Mouse (Mus musculus): Measurements from ENCODE around the gene Atrnl1. TPM values are rescaled to one million over a fixed set of nuclear protein-coding genes. Genes with fewer than 3 reads are reported as not detected.
A peak's percentile ranks its signal among the peaks of the same experiment; 100 is the strongest.

Atrnl1 gene
- polyA plus RNA-seq, 1 experiment from 2014 or later, result 3.9 TPM

DNA sequence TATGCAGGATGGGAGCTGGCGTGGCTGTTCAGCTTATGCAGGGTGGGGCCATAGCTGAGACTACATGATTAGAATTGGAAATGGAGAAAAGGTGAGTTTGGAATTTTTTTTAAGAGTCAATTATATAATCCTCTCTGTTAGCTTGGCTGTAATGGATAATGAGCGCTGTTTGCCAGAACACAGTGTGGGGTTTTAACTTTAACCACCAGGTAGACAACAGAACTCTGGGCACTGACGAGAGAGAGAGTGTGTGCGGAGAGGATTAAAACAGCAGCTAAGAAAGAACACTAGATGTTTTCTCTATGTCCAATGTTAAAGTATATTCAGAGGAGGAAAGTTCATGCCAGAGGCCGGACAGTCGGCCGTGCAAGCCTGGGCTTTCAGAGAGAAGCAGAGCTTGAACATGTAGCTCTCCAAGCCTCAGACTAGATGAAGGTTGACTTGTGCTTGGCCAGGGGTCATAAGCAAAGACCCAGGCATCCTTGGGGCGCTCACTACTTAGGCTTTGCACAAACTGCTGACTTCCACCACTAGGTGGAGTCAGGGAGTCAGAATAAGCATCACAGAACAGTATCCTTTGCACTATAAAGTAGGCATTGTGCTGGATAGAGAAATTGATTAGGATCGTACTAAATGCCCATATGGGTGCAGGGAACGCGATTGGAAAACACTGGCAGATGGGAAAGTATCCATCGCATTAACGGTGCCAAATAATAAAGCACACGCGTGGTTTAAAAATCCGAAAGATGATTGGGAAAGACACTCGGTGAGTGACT is 205.6 kb downstream of the Atrnl1 start:
- no peaks in the 10 kb centered on the region for H3K4me1 ChIP-seq (replicated peaks; ENCODE audit: control insufficient read depth, insufficient read depth)
- H3K4me2 ChIP-seq (replicated peaks; ENCODE audit: low read depth), result no peak overlapping the region
- H3K36me3 ChIP-seq (ENCODE audit: control insufficient read depth, insufficient read depth, low read length), result no peaks in the 10 kb centered on the region
- no peaks in the 10 kb centered on the region for H3K9me3 ChIP-seq (ENCODE audit: control insufficient read depth, low read length)
- no peak overlapping the region for H3K4me3 ChIP-seq (ENCODE audit: low read depth, low read length)
- DNase-seq (ENCODE audit: low spot score) (peak; percentile 33), ATAC-seq (ENCODE audit: low FRiP score, low TSS enrichment) (no peak)
- WGBS, result 90% methylated on average over 17 of the region's 17 CpGs
- H3K27ac ChIP-seq (replicated peaks), result no peak overlapping the region
- H3K27me3 ChIP-seq (ENCODE audit: control insufficient read depth, insufficient read depth, low read length), result no peaks in the 10 kb centered on the region
- TF ChIP-seq CTCF (IDR thresholded peaks at IDR 0.05; ENCODE audit: low read depth), result peak; percentile 82
- TF ChIP-seq EP300 (optimal IDR thresholded peaks at IDR 0.05), result no peak
- H3K9ac ChIP-seq (ENCODE audit: low read length), result no peak overlapping the region

DNA sequence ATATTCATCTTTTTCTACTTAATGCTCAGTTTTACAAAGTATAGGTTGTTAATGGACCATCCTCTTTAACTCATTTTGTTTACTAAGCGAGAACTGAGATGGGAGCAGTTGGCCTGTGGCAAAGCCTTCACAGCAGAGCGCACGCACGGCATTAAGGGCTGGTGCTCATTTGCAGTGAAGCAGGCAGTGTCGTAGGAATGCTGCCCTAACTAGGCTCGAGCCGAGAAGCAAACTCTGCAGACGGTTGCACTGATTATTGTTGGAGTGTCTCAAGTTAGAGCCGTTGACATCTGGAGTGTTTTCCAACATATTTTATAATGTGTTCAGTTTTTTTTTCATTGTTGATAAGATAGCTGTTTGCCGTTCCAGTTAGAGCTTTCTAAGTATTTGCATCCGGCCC is 206.9 kb downstream of the Atrnl1 start:
- ATAC-seq (ENCODE audit: low FRiP score, low TSS enrichment), result no peak
- no peak overlapping the region for H3K9ac ChIP-seq (ENCODE audit: low read length)
- 63% methylated on average over 11 of the region's 11 CpGs for WGBS
- no peak overlapping the region for H3K4me2 ChIP-seq (replicated peaks; ENCODE audit: low read depth)
- no peaks in the 10 kb centered on the region for H3K9me3 ChIP-seq (ENCODE audit: control insufficient read depth, low read length)
- no peak overlapping the region for H3K27ac ChIP-seq (replicated peaks)
- no peaks in the 10 kb centered on the region for H3K4me1 ChIP-seq (replicated peaks; ENCODE audit: control insufficient read depth, insufficient read depth)
- TF ChIP-seq CTCF (IDR thresholded peaks at IDR 0.05; ENCODE audit: low read depth) (no peak), EP300 (optimal IDR thresholded peaks at IDR 0.05) (no peak)
- H3K36me3 ChIP-seq (ENCODE audit: control insufficient read depth, insufficient read depth, low read length), result no peaks in the 10 kb centered on the region
- DNase-seq (ENCODE audit: low spot score), result no peak
- H3K27me3 ChIP-seq (ENCODE audit: control insufficient read depth, insufficient read depth, low read length), result no peaks in the 10 kb centered on the region
- no peak overlapping the region for H3K4me3 ChIP-seq (ENCODE audit: low read depth, low read length)

DNA sequence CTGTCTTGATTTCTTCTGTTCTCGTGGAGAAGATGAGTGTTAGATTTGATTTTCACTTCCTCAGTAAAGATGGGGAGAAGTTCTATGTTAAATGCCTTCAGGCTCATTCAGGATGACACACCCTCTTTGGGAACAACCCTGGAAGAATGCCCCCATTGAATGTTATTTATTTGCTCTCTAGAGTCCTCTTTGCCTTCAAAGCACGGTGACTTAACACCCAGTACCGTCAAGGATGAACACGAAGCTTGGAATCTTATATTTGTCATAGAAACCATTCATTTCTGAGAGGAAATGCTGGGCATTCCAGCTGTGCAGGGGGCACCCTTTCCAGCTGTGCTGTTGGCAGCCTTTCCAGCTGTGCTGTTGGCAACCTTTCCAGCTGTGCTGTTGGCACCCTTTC is 212.6 kb downstream of the Atrnl1 start:
- 64% methylated on average over 4 of the region's 4 CpGs for WGBS
- no peak for DNase-seq (ENCODE audit: low spot score)

DNA sequence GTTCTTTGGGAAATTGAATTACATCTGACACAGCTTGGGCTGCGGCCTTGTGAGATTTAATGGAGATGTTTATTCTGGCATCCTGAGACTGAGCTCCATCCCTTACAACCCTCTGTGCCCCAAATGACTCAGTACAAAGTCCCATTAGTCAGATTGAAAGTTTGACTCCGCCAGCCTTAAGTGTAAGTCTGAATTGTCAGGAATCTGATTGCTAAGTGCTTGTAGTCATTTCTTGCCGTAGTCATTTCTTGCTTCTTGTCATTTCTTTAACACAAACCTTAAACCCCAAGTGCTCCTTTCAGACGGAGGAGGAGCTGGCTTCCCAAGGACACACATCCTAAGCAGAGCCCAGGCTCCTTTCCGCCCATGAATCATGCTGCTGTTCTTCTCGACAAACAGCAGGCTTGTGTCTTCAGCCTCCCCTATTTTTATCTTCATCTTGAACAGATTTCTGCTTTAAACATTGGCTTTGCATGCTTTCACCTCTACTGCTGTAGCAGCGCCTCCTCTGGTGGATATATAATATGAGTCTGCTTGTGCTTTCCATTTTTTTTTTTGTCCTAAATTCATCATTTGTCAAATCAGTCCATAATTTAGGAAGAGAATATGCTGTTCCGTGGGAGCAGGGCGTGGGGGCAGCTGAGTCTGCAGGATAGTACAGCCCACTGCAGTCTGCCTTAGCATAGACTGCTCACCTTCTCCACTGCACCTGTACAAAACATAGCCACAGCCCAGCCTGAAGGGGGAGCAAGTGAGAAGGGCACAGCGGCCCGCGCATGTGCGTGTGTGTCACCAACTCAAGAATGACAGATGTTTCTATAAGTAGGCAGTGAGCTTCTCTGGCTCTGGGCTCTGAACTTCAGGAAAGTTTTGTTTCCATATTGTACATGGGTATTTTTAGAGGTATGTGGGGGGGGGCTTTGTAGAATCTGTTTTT is 214.7 kb downstream of the Atrnl1 start:
- Histone ChIP-seq H3K9me3 (ENCODE audit: control insufficient read depth, low read length) (no peaks in the 10 kb centered on the region), H3K9ac (ENCODE audit: low read length) (no peak overlapping the region), H3K36me3 (ENCODE audit: control insufficient read depth, insufficient read depth, low read length) (no peaks in the 10 kb centered on the region), H3K27me3 (ENCODE audit: control insufficient read depth, insufficient read depth, low read length) (no peaks in the 10 kb centered on the region), H3K27ac (replicated peaks) (no peak overlapping the region), H3K4me3 (ENCODE audit: low read depth, low read length) (no peak overlapping the region), H3K4me1 (replicated peaks; ENCODE audit: control insufficient read depth, insufficient read depth) (no peaks in the 10 kb centered on the region), H3K4me2 (replicated peaks; ENCODE audit: low read depth) (no peak overlapping the region)
- WGBS, result 71% methylated on average over 13 of the region's 13 CpGs
- ATAC-seq (ENCODE audit: low FRiP score, low TSS enrichment) (no peak), DNase-seq (ENCODE audit: low spot score) (no peak)
- TF ChIP-seq EP300 (optimal IDR thresholded peaks at IDR 0.05) (no peak), CTCF (IDR thresholded peaks at IDR 0.05; ENCODE audit: low read depth) (peak; percentile 52)

More for the DNA sequence above, 212.6 kb downstream of the Atrnl1 start:
- no peak overlapping the region for H3K9ac ChIP-seq (ENCODE audit: low read length)
- H3K36me3 ChIP-seq (ENCODE audit: control insufficient read depth, insufficient read depth, low read length), result no peaks in the 10 kb centered on the region
- H3K4me1 ChIP-seq (replicated peaks; ENCODE audit: control insufficient read depth, insufficient read depth), result no peaks in the 10 kb centered on the region
- H3K4me3 ChIP-seq (ENCODE audit: low read depth, low read length), result no peak overlapping the region
- ATAC-seq (ENCODE audit: low FRiP score, low TSS enrichment), result no peak
- no peaks in the 10 kb centered on the region for H3K27me3 ChIP-seq (ENCODE audit: control insufficient read depth, insufficient read depth, low read length)
- no peak overlapping the region for H3K4me2 ChIP-seq (replicated peaks; ENCODE audit: low read depth)
- H3K27ac ChIP-seq (replicated peaks), result no peak overlapping the region
- H3K9me3 ChIP-seq (ENCODE audit: control insufficient read depth, low read length), result no peaks in the 10 kb centered on the region
- TF ChIP-seq EP300 (optimal IDR thresholded peaks at IDR 0.05) (no peak), CTCF (IDR thresholded peaks at IDR 0.05; ENCODE audit: low read depth) (no peak)

DNA sequence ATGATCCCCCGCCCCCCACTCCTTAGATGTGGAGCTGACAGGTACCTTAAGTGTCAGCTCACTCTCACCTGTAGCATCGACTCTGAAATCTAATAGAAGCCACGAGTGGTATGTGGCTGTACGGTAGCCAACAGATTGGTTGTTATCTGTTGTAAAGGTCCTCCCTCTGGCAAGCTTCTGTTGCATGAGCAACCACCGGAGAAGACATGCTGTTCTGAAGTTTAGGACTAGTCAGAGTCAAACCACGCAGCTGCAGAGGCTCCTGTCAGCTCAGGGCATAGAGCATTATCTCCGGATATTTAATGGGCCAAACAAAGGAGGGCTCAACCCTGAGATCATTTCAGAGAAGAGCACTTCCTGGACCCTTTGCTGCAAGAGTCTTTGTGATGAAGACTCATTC is 222.2 kb downstream of the Atrnl1 start:
- WGBS, result 80% methylated on average over 7 of the region's 7 CpGs
- TF ChIP-seq EP300 (optimal IDR thresholded peaks at IDR 0.05), result no peak
- no peak for TF ChIP-seq CTCF (IDR thresholded peaks at IDR 0.05; ENCODE audit: low read depth)
- Histone ChIP-seq H3K27ac (replicated peaks) (no peak overlapping the region), H3K9ac (ENCODE audit: low read length) (no peak overlapping the region), H3K4me2 (replicated peaks; ENCODE audit: low read depth) (no peak overlapping the region), H3K9me3 (ENCODE audit: control insufficient read depth, low read length) (no peaks in the 10 kb centered on the region), H3K36me3 (ENCODE audit: control insufficient read depth, insufficient read depth, low read length) (no peaks in the 10 kb centered on the region), H3K27me3 (ENCODE audit: control insufficient read depth, insufficient read depth, low read length) (no peaks in the 10 kb centered on the region), H3K4me1 (replicated peaks; ENCODE audit: control insufficient read depth, insufficient read depth) (no peaks in the 10 kb centered on the region), H3K4me3 (ENCODE audit: low read depth, low read length) (no peak overlapping the region)
- ATAC-seq (ENCODE audit: low FRiP score, low TSS enrichment), result no peak
- no peak for DNase-seq (ENCODE audit: low spot score)

Measured in stomach, postnatal 0 days (tissue).